Mouse (Mus musculus): Measurements from ENCODE around the gene Saa3. TPM values are rescaled to one million over a fixed set of nuclear protein-coding genes. Genes with fewer than 3 reads are reported as not detected.

Saa3 gene
- polyA plus RNA-seq, 1 experiment, result 2.6 TPM

DNA sequence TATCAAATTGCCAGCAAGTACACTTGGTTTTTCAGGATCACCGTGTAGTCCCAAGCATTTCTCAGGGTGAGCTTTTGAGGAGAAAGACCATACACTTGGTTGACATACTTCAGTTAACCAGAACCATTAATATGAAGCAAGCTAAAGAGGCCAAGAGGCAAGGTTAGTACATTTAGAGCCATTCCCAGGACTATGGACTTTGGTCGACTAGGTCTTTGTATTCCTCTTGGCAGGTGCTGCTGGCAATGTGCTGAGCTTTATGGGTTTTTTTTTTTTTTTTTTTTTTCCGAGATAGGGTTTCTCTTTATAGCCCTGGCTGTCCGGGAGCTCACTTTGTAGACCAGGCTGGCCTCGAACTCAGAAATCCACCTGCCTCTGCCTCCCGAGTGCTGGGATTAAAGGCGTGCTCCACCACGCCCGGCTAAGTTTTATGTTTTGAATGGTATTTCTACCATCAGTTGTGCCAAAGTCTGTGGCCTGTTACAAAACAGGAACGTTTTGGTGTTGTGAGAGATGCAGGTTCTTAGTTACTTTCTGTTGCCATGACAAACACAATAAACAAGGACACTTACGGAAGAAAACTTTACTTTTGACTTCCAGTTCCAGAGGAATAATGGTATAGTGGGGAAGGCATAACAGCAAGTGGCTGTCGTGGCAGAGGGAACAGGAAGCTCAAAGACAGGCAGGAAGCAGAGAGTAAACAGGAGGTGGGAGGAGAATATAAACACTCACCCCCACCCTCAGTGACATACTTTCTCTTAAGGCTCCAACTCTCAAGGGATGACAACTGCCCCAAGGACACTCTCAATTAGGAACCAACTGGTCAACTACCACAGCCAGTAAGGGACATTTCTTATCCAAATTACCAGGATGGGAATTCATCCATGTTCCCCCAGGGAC is 23.3 kb upstream of the Saa3 start:
- Histone ChIP-seq H3K27ac (ENCODE audit: insufficient read depth, low read length) (no peak overlapping the region), H3K4me3 (ENCODE audit: insufficient read depth, low read length) (no peak overlapping the region), H3K4me1 (ENCODE audit: control insufficient read depth, insufficient read depth, low read length) (no peaks in the 10 kb centered on the region)
- TF ChIP-seq POLR2A (IDR thresholded peaks at IDR 0.05; ENCODE audit: low read depth, low read length) (no peak), CTCF (IDR thresholded peaks at IDR 0.05; ENCODE audit: borderline replicate concordance, insufficient read depth, low read length) (no peak)

DNA sequence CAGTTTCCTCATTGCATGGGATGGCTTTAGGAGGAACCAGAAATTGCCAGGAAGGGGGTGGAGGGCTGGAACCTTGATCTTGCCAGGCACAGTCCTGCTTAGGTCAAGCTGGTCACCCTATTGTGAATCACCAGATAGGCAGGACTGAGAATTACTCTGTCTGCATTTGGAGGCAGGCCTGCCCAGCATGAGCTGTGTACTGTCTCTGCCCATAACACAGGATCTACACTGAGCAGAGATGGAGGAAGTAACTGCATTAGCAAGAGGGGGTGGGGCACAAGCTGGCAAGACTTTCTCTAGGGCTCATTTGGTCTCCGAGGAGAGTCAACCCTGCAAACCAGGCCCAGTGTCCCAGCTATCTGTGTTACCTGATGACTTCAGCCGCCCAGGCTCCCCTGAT is 19.5 kb upstream of the Saa3 start:
- Histone ChIP-seq H3K4me1 (ENCODE audit: control insufficient read depth, insufficient read depth, low read length) (no peaks in the 10 kb centered on the region), H3K27ac (ENCODE audit: insufficient read depth, low read length) (no peak overlapping the region), H3K4me3 (ENCODE audit: insufficient read depth, low read length) (no peak overlapping the region)
- TF ChIP-seq CTCF (IDR thresholded peaks at IDR 0.05; ENCODE audit: borderline replicate concordance, insufficient read depth, low read length), result no peak
- no peak for TF ChIP-seq POLR2A (IDR thresholded peaks at IDR 0.05; ENCODE audit: low read depth, low read length)

GRCm38 (mm10) chr7:46732458-46732857 is 17.0 kb upstream of the Saa3 start, which contains the start of gene Saa4:
Gene Saa4, minus strand, starts transcription at chr7:46732603.
- Histone ChIP-seq H3K4me1 (ENCODE audit: control insufficient read depth, insufficient read depth, low read length) (no peaks in the 10 kb centered on the region), H3K27ac (ENCODE audit: insufficient read depth, low read length) (no peak within 1 kb of the TSS), H3K4me3 (ENCODE audit: insufficient read depth, low read length) (no peak within 1 kb of the TSS)
- TF ChIP-seq POLR2A (IDR thresholded peaks at IDR 0.05; ENCODE audit: low read depth, low read length) (no peak), CTCF (IDR thresholded peaks at IDR 0.05; ENCODE audit: borderline replicate concordance, insufficient read depth, low read length) (no peak)

- H3K4me3 ChIP-seq (ENCODE audit: insufficient read depth, low read length), result no peak overlapping the region
- H3K4me1 ChIP-seq (ENCODE audit: control insufficient read depth, insufficient read depth, low read length), result no peaks in the 10 kb centered on the region
- TF ChIP-seq POLR2A (IDR thresholded peaks at IDR 0.05; ENCODE audit: low read depth, low read length) (no peak), CTCF (IDR thresholded peaks at IDR 0.05; ENCODE audit: borderline replicate concordance, insufficient read depth, low read length) (no peak)
- no peak overlapping the region for H3K27ac ChIP-seq (ENCODE audit: insufficient read depth, low read length)
Measured at GRCm38 (mm10) chr7:46727584-46727983, 12.1 kb upstream of the Saa3 start.

DNA sequence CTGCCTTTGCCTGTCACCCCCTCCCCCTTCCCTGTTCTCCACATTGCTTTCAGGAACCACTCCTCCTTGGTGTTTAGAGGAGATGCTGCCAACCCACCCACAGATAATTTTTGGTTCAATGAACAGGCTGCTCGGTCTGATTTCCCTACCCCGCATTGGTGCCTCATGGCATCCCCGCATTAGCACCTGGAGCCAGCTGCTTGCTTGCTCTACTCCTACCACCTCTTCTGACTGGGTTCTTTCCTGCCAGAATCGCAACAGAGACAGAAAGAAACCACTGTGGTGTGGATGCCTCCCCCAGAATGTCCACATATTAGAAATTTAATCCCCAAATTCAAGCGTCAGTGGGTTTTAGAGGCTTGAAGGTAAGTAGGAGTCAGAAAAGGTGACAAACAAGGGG is 8.9 kb upstream of the Saa3 start:
- no peak overlapping the region for H3K27ac ChIP-seq (ENCODE audit: insufficient read depth, low read length)

GRCm38 (mm10) chr7:46723849-46724248 is 8.3 kb upstream of the Saa3 start:
- no peaks in the 10 kb centered on the region for H3K4me1 ChIP-seq (ENCODE audit: control insufficient read depth, insufficient read depth, low read length)
- TF ChIP-seq POLR2A (IDR thresholded peaks at IDR 0.05; ENCODE audit: low read depth, low read length) (no peak), CTCF (IDR thresholded peaks at IDR 0.05; ENCODE audit: borderline replicate concordance, insufficient read depth, low read length) (no peak)
- no peak overlapping the region for H3K27ac ChIP-seq (ENCODE audit: insufficient read depth, low read length)
- H3K4me3 ChIP-seq (ENCODE audit: insufficient read depth, low read length), result no peak overlapping the region

More for the DNA sequence above, 8.9 kb upstream of the Saa3 start:
- no peak overlapping the region for H3K4me3 ChIP-seq (ENCODE audit: insufficient read depth, low read length)
- TF ChIP-seq POLR2A (IDR thresholded peaks at IDR 0.05; ENCODE audit: low read depth, low read length) (no peak), CTCF (IDR thresholded peaks at IDR 0.05; ENCODE audit: borderline replicate concordance, insufficient read depth, low read length) (no peak)
- no peaks in the 10 kb centered on the region for H3K4me1 ChIP-seq (ENCODE audit: control insufficient read depth, insufficient read depth, low read length)

DNA sequence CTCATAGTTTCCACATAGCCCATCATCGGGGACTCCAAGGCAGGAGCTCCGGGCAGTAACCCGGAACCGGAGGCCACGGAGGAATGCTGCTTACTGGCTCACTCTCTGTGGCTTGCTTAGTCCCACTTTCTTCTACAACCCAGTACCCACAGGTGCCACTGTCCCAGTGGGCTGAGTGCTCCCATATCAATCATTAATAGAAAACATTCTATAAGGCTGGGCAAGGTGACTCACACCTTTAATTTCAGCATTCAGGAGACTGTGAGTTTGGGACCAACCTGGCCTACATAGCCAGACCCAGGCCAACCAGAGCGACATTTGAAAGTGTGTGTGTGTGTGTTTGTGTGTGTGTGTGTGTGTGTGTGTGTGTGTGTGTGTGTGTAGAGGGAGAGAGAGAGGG is 7.9 kb upstream of the Saa3 start:
- Histone ChIP-seq H3K27ac (ENCODE audit: insufficient read depth, low read length) (no peak overlapping the region), H3K4me1 (ENCODE audit: control insufficient read depth, insufficient read depth, low read length) (no peaks in the 10 kb centered on the region), H3K4me3 (ENCODE audit: insufficient read depth, low read length) (no peak overlapping the region)
- TF ChIP-seq POLR2A (IDR thresholded peaks at IDR 0.05; ENCODE audit: low read depth, low read length) (no peak), CTCF (IDR thresholded peaks at IDR 0.05; ENCODE audit: borderline replicate concordance, insufficient read depth, low read length) (no peak)

DNA sequence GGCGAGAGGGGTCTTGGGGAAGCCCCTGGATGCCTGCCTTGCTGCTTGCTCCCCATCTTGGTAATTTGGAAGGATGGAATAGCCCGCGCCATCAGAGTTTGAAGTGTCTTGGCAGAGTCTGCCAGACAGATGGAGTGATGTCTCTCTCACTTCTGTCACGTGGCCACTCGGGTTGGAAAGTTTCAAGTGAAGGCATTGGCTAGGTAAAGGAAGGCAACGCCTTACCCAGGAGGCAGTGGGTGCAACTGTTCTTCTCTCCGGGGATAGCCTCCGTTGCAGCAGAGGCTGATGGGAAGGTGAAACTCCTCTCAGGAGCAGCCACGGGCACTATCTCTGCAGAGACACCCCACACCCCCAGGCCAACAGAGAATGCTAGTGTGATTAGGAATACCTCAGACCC is 5.0 kb upstream of the Saa3 start:
- Histone ChIP-seq H3K4me1 (ENCODE audit: control insufficient read depth, insufficient read depth, low read length) (no peaks in the 10 kb centered on the region), H3K27ac (ENCODE audit: insufficient read depth, low read length) (no peak overlapping the region), H3K4me3 (ENCODE audit: insufficient read depth, low read length) (no peak overlapping the region)
- TF ChIP-seq CTCF (IDR thresholded peaks at IDR 0.05; ENCODE audit: borderline replicate concordance, insufficient read depth, low read length), result no peak
- no peak for TF ChIP-seq POLR2A (IDR thresholded peaks at IDR 0.05; ENCODE audit: low read depth, low read length)

DNA sequence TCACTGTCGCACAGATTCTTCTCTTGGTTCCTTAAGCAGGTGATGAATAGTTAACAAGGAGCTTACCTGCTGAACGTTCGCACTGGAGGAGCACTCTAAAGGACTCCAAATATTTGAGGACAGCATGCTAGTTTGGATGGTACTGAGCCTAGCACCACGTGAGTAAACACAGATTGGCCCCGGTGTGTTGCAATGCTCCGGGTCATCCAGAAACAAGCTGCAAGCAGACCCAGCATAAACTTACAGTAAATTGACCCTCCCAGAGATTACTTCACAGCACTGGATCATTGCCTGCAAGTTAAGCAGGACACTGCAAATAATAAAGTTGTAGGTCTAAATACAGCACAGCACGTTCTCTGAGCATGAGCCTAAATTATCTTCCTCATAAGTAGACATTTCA is 4.0 kb upstream of the Saa3 start:
- no peak overlapping the region for H3K27ac ChIP-seq (ENCODE audit: insufficient read depth, low read length)
- no peak overlapping the region for H3K4me3 ChIP-seq (ENCODE audit: insufficient read depth, low read length)
- H3K4me1 ChIP-seq (ENCODE audit: control insufficient read depth, insufficient read depth, low read length), result no peaks in the 10 kb centered on the region
- TF ChIP-seq POLR2A (IDR thresholded peaks at IDR 0.05; ENCODE audit: low read depth, low read length) (no peak), CTCF (IDR thresholded peaks at IDR 0.05; ENCODE audit: borderline replicate concordance, insufficient read depth, low read length) (no peak)

- Histone ChIP-seq H3K27ac (ENCODE audit: insufficient read depth, low read length) (no peak overlapping the region), H3K4me3 (ENCODE audit: insufficient read depth, low read length) (no peak overlapping the region), H3K4me1 (ENCODE audit: control insufficient read depth, insufficient read depth, low read length) (no peaks in the 10 kb centered on the region)
- TF ChIP-seq POLR2A (IDR thresholded peaks at IDR 0.05; ENCODE audit: low read depth, low read length) (no peak), CTCF (IDR thresholded peaks at IDR 0.05; ENCODE audit: borderline replicate concordance, insufficient read depth, low read length) (no peak)
Measured at GRCm38 (mm10) chr7:46718591-46719270, 3.2 kb upstream of the Saa3 start.
